Mouse (Mus musculus) erythroid progenitor cell, adult 5-6 weeks (primary cell): ENCODE results near the gene Ldah. TPM values are rescaled to one million over a fixed set of nuclear protein-coding genes. Genes with fewer than 3 reads are reported as not detected.
A peak's percentile ranks its signal among the peaks of the same experiment; 100 is the strongest.

Experiments
- ATAC-seq: replicated peaks from 2 replicates; pipeline ENCODE4 v1.8.0; 2016; ENCODE audit warnings: moderate number of reproducible peaks, mild to moderate bottlenecking, moderate TSS enrichment, inconsistent platforms; ENCODE audit not compliant: poor library complexity, low FRiP score, severe bottlenecking
- total RNA-seq, 2 experiments: library from RNA; stranded (forward) in 1 of 2; stranded (reverse) in 1 of 2; fragments of 150-400 nt in 1 of 2; fragments of 186-747, 209-891 nt in 1 of 2; gene quantifications; 2 replicates each; pipeline versions ENCODE4 v1.2.3 to v1.2.4; 2015 to 2017; ENCODE audit warnings: low replicate concordance in 2 of 2

Gene Ldah
- total RNA-seq, 2 experiments from 2014 or later: 4.6 to 27.7 TPM

- ATAC-seq: peak; percentile 58; the same call in 1 of the 2 replicates
Observed at GRCm38 (mm10) chr12:8306432-8306831, 98.5 kb downstream of the Ldah start.

GRCm38 (mm10) chr12:8306910-8307309 lies 99.0 kb downstream of the Ldah start:
- no peak for ATAC-seq

GRCm38 (mm10) chr12:8310992-8311391 lies 103.1 kb downstream of the Ldah start:
- ATAC-seq: no peak

- no peak for ATAC-seq
Observed at GRCm38 (mm10) chr12:8312266-8312665, 104.4 kb downstream of the Ldah start.

GRCm38 (mm10) chr12:8313270-8313771 lies 105.4 kb downstream of the Ldah start, which contains the start of gene Hs1bp3:
TSS of gene Hs1bp3 (plus strand) at chr12:8313432.
- peak; percentile 84 for ATAC-seq

GRCm38 (mm10) chr12:8313773-8314172 lies 105.9 kb downstream of the Ldah start:
- no peak for ATAC-seq

- no peak for ATAC-seq
Observed at GRCm38 (mm10) chr12:8316541-8316940, 108.6 kb downstream of the Ldah start.

GRCm38 (mm10) chr12:8320084-8320713 lies 112.3 kb downstream of the Ldah start:
- ATAC-seq: no peak

- ATAC-seq: no peak
Observed at GRCm38 (mm10) chr12:8321506-8321905, 113.6 kb downstream of the Ldah start.

GRCm38 (mm10) chr12:8324086-8324485 lies 116.2 kb downstream of the Ldah start:
- ATAC-seq: no peak

GRCm38 (mm10) chr12:8325245-8325942 lies 117.5 kb downstream of the Ldah start:
- no peak for ATAC-seq

- ATAC-seq: no peak
Observed at GRCm38 (mm10) chr12:8325943-8326522, 118.1 kb downstream of the Ldah start.

GRCm38 (mm10) chr12:8326825-8327674 lies 119.1 kb downstream of the Ldah start:
- ATAC-seq: no peak

- ATAC-seq: no peak
Observed at GRCm38 (mm10) chr12:8327675-8328053, 119.8 kb downstream of the Ldah start.

GRCm38 (mm10) chr12:8329236-8329635 lies 121.3 kb downstream of the Ldah start:
- ATAC-seq: no peak

- ATAC-seq: no peak
Observed at GRCm38 (mm10) chr12:8331489-8332173, 123.7 kb downstream of the Ldah start.

GRCm38 (mm10) chr12:8332174-8332542 lies 124.3 kb downstream of the Ldah start:
- ATAC-seq: no peak

- no peak for ATAC-seq
Observed at GRCm38 (mm10) chr12:8333617-8334016, 125.7 kb downstream of the Ldah start.

GRCm38 (mm10) chr12:8334261-8334660 lies 126.4 kb downstream of the Ldah start:
- no peak for ATAC-seq
